Mouse (Mus musculus): ENCODE results near the gene Dpep1. TPM values are rescaled to one million over a fixed set of nuclear protein-coding genes. Genes with fewer than 3 reads are reported as not detected.

The Dpep1 gene
- total and polyA plus RNA-seq, 2 experiments from 2014 or later: 17.6 to 58.6 TPM

GRCm38 (mm10) chr8:123145279-123145678 lies 40.8 kb upstream of the Dpep1 start:
- DNase-seq (ENCODE audit: low spot score): no peak
- Histone ChIP-seq H3K4me2 (ENCODE audit: low read depth, low read length) (no peak overlapping the region), H3K4me1 (ENCODE audit: control insufficient read depth, insufficient read depth) (peaks cover 8% of the 10 kb centered on the region; the same call in 1 of the 2 replicates), H3K27ac (ENCODE audit: low read depth) (no peak overlapping the region), H3K9me3 (replicated peaks; ENCODE audit: control insufficient read depth, low read length) (no peaks in the 10 kb centered on the region), H3K4me3 (ENCODE audit: low read depth, low read length) (no peak overlapping the region), H3K27me3 (ENCODE audit: control insufficient read depth, insufficient read depth, low read length) (no peaks in the 10 kb centered on the region), H3K36me3 (replicated peaks; ENCODE audit: control insufficient read depth, insufficient read depth, low read length) (no peaks in the 10 kb centered on the region), H3K9ac (replicated peaks; ENCODE audit: low read depth, low read length) (no peak overlapping the region)
- ATAC-seq (ENCODE audit: insufficient read depth, low read depth): no peak
- no peak for TF ChIP-seq EP300 (IDR thresholded peaks at IDR 0.05; ENCODE audit: low read depth)
- TF ChIP-seq CTCF (IDR thresholded peaks at IDR 0.05; ENCODE audit: low read depth): peak; percentile 40
- 53% methylated on average over 6 of the region's 6 CpGs for WGBS

- ATAC-seq (ENCODE audit: insufficient read depth, low read depth) (no peak), DNase-seq (ENCODE audit: low spot score) (no peak)
- no peaks in the 10 kb centered on the region for H3K27me3 ChIP-seq (ENCODE audit: control insufficient read depth, insufficient read depth, low read length)
- H3K4me3 ChIP-seq (ENCODE audit: low read depth, low read length): no peak overlapping the region
- no peaks in the 10 kb centered on the region for H3K36me3 ChIP-seq (replicated peaks; ENCODE audit: control insufficient read depth, insufficient read depth, low read length)
- H3K9ac ChIP-seq (replicated peaks; ENCODE audit: low read depth, low read length): no peak overlapping the region
- peaks cover 8% of the 10 kb centered on the region; the same call in 1 of the 2 replicates for H3K4me1 ChIP-seq (ENCODE audit: control insufficient read depth, insufficient read depth)
- H3K27ac ChIP-seq (ENCODE audit: low read depth): no peak overlapping the region
- no peaks in the 10 kb centered on the region for H3K9me3 ChIP-seq (replicated peaks; ENCODE audit: control insufficient read depth, low read length)
- 77% methylated on average over 7 of the region's 7 CpGs for WGBS
- no peak overlapping the region for H3K4me2 ChIP-seq (ENCODE audit: low read depth, low read length)
- TF ChIP-seq CTCF (IDR thresholded peaks at IDR 0.05; ENCODE audit: low read depth) (no peak), EP300 (IDR thresholded peaks at IDR 0.05; ENCODE audit: low read depth) (no peak)
Measured at GRCm38 (mm10) chr8:123146390-123146789, 39.7 kb upstream of the Dpep1 start.

GRCm38 (mm10) chr8:123150737-123151171 lies 35.3 kb upstream of the Dpep1 start:
- WGBS: 59% methylated on average over 9 of the region's 9 CpGs
- Histone ChIP-seq H3K9ac (replicated peaks; ENCODE audit: low read depth, low read length) (no peak overlapping the region), H3K4me3 (ENCODE audit: low read depth, low read length) (no peak overlapping the region), H3K27ac (ENCODE audit: low read depth) (0 out of 2 replicates have a peak overlapping the region, but pooled peaks have one; percentile 36), H3K36me3 (replicated peaks; ENCODE audit: control insufficient read depth, insufficient read depth, low read length) (no peaks in the 10 kb centered on the region), H3K9me3 (replicated peaks; ENCODE audit: control insufficient read depth, low read length) (no peaks in the 10 kb centered on the region), H3K4me1 (ENCODE audit: control insufficient read depth, insufficient read depth) (0 out of 2 replicates have a peak, but pooled peaks cover under 1% of the 10 kb centered on the region), H3K4me2 (ENCODE audit: low read depth, low read length) (no peak overlapping the region), H3K27me3 (ENCODE audit: control insufficient read depth, insufficient read depth, low read length) (no peaks in the 10 kb centered on the region)
- no peak for TF ChIP-seq CTCF (IDR thresholded peaks at IDR 0.05; ENCODE audit: low read depth)
- TF ChIP-seq EP300 (IDR thresholded peaks at IDR 0.05; ENCODE audit: low read depth): no peak
- peak; percentile 57 for ATAC-seq (ENCODE audit: insufficient read depth, low read depth)
- DNase-seq (ENCODE audit: low spot score): no peak

- peak; percentile 53 for ATAC-seq (ENCODE audit: insufficient read depth, low read depth)
- H3K27ac ChIP-seq (ENCODE audit: low read depth): no peak overlapping the region
Measured at GRCm38 (mm10) chr8:123155177-123155576, 30.9 kb upstream of the Dpep1 start.

GRCm38 (mm10) chr8:123156070-123156773 lies 29.8 kb upstream of the Dpep1 start:
- 0 out of 2 replicates have a peak, but pooled peaks have one; percentile 13 for ATAC-seq (ENCODE audit: insufficient read depth, low read depth)
- WGBS: 48% methylated on average over 9 of the region's 9 CpGs
- no peak overlapping the region for H3K27ac ChIP-seq (ENCODE audit: low read depth)

More at GRCm38 (mm10) chr8:123155177-123155576, 30.9 kb upstream of the Dpep1 start:
- 66% methylated on average over 5 of the region's 5 CpGs for WGBS
- Histone ChIP-seq H3K9ac (replicated peaks; ENCODE audit: low read depth, low read length) (no peak overlapping the region), H3K27me3 (ENCODE audit: control insufficient read depth, insufficient read depth, low read length) (no peaks in the 10 kb centered on the region), H3K36me3 (replicated peaks; ENCODE audit: control insufficient read depth, insufficient read depth, low read length) (no peaks in the 10 kb centered on the region), H3K4me1 (ENCODE audit: control insufficient read depth, insufficient read depth) (peaks cover 23% of the 10 kb centered on the region), H3K4me2 (ENCODE audit: low read depth, low read length) (no peak overlapping the region), H3K9me3 (replicated peaks; ENCODE audit: control insufficient read depth, low read length) (no peaks in the 10 kb centered on the region), H3K4me3 (ENCODE audit: low read depth, low read length) (no peak overlapping the region)
- peak; percentile 69 for TF ChIP-seq CTCF (IDR thresholded peaks at IDR 0.05; ENCODE audit: low read depth)
- TF ChIP-seq EP300 (IDR thresholded peaks at IDR 0.05; ENCODE audit: low read depth): no peak
- peak; percentile 53 for DNase-seq (ENCODE audit: low spot score)

More at GRCm38 (mm10) chr8:123156070-123156773, 29.8 kb upstream of the Dpep1 start:
- H3K4me2 ChIP-seq (ENCODE audit: low read depth, low read length): no peak overlapping the region
- DNase-seq (ENCODE audit: low spot score): no peak
- peaks cover 23% of the 10 kb centered on the region for H3K4me1 ChIP-seq (ENCODE audit: control insufficient read depth, insufficient read depth)
- no peak overlapping the region for H3K9ac ChIP-seq (replicated peaks; ENCODE audit: low read depth, low read length)
- TF ChIP-seq CTCF (IDR thresholded peaks at IDR 0.05; ENCODE audit: low read depth) (no peak), EP300 (IDR thresholded peaks at IDR 0.05; ENCODE audit: low read depth) (no peak)
- H3K4me3 ChIP-seq (ENCODE audit: low read depth, low read length): no peak overlapping the region
- no peaks in the 10 kb centered on the region for H3K9me3 ChIP-seq (replicated peaks; ENCODE audit: control insufficient read depth, low read length)
- H3K36me3 ChIP-seq (replicated peaks; ENCODE audit: control insufficient read depth, insufficient read depth, low read length): no peaks in the 10 kb centered on the region
- no peaks in the 10 kb centered on the region for H3K27me3 ChIP-seq (ENCODE audit: control insufficient read depth, insufficient read depth, low read length)

All from heart, postnatal 0 days (tissue).